Mouse (Mus musculus) brain, embryonic 18.5 days (tissue): ENCODE data around the gene Orm3.
"Not testable (repeated sequence)": the region's sequence is repeated elsewhere in the genome, so short reads cannot be mapped to it uniquely, and the experiment has no call there.

Source experiments
- DNase-seq: peaks from one replicate; pipeline ENCODE4 v3.0.0-alpha.2; 2012; ENCODE audit warnings: low read depth, low spot score

Gene Orm3

GRCm38 (mm10) chr4:63355877-63356665 lies at the start of gene Orm3:
TSS of gene Orm3 (plus strand) at chr4:63356162.
- no peak for DNase-seq

DNA sequence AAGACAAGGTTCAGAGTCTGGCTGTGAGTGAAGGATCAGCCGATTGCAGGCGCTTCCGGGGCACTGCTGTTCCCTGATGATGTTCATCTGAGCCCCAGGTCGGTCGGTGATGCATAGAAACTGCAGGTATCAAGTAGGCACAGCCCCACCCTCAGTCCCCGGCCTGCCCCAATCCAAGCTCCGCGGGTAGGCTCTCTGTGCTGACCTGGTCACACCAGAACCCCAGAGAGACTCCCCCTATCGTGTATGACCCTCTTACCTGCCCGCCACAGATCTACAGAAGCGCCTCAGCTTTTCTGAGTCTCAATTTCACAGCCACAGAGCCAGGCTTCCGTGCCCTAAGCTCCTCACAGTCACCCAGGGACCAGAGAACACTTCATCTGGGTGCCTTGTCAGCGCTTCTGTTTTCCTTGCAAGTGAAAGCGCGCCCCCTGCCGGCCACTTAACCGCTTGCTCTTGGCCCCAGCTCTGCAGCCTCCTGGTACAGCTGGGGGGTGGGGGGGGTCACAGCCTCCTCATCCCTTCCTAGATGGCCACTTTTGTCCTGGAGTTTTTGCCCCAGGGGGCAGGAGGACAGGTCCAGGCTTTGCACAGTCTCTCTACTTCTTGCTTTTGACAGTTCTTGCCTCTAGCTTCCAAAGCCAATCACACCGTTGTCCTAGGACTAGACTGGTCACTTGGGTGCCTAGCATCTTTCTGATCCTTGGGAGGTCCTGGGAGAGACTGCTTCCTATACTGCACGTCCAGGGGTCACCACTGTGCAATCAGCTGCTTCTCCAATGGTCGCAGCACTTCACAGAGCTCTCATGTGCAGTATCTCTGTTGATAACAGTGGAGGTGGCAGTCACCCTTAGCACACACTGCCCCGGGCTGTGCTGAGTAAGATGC lies 48.5 kb upstream of the Orm3 start:
- DNase-seq: peak; percentile 43

DNA sequence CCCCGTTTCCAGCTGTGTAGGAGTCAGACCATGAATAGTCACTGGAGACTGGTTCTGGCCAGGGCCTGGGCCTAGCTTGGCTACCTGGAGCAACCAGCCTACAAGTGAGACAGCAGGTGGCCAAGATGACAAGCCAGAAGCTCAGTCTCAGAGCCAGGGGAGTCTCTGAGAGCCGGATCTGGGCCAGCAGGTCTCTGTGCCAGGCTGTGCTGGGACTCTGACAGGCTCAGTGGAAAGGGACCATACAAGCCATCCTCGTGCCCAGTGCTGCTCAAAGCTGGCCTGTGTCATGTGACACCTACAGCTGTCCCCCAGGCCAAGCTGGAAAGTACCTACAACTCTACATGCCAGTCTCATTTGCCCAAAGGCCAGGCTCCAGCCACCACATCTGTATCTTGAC lies 47.6 kb upstream of the Orm3 start:
- DNase-seq: no peak

GRCm38 (mm10) chr4:63310247-63310855 lies 45.6 kb upstream of the Orm3 start:
- no peak for DNase-seq

GRCm38 (mm10) chr4:63311426-63311825 lies 44.5 kb upstream of the Orm3 start:
- no peak for DNase-seq

- DNase-seq: no peak
Observed at GRCm38 (mm10) chr4:63314063-63314462, 41.9 kb upstream of the Orm3 start.

DNA sequence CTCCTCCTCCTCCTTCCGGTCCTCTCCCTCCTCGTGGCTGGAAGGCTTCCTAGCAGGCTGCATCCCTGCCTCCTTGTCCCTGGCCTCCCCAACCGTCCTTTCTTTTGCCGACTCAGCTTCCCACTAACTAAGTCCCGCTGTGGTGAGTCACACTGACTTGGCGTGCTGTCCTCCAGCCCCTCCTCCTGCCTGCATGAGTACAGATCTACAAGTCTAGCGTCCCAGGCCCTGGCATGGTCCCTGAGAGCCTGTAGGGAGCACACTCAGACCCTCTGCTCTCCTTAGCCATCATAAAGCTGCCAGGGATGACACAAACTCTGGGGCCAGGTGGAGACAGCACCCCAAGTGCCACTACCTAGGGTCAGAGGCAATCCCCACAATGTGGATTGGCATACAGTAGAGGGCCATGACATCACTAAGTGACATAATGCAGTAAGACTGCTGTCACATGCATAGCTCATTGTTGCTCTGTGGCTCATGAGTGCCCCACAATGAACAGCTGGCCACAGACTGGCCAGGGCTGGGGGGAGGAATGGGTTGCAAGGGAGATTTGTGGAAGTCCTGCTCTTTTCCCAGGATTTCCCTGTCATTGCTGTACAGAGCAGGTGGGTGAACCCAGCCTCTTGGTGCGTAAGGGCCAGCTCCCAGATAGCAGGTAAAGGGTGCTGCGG lies 39.8 kb upstream of the Orm3 start:
- DNase-seq: no peak

- DNase-seq: not testable (repeated sequence)
Observed at GRCm38 (mm10) chr4:63319566-63319965, 36.4 kb upstream of the Orm3 start.

GRCm38 (mm10) chr4:63323275-63323815 lies 32.6 kb upstream of the Orm3 start:
- DNase-seq: no peak

- DNase-seq: no peak
Observed at GRCm38 (mm10) chr4:63333403-63333802, 22.6 kb upstream of the Orm3 start.

- DNase-seq: no peak
Observed at GRCm38 (mm10) chr4:63338414-63339076, 17.4 kb upstream of the Orm3 start.

- DNase-seq: no peak
Observed at GRCm38 (mm10) chr4:63342491-63342890, 13.5 kb upstream of the Orm3 start.

GRCm38 (mm10) chr4:63343608-63344007 lies 12.4 kb upstream of the Orm3 start:
- DNase-seq: no peak

GRCm38 (mm10) chr4:63344295-63344694 lies 11.7 kb upstream of the Orm3 start, which contains the start of gene Orm1:
TSS of gene Orm1 (plus strand) at chr4:63344560.
- no peak for DNase-seq

DNA sequence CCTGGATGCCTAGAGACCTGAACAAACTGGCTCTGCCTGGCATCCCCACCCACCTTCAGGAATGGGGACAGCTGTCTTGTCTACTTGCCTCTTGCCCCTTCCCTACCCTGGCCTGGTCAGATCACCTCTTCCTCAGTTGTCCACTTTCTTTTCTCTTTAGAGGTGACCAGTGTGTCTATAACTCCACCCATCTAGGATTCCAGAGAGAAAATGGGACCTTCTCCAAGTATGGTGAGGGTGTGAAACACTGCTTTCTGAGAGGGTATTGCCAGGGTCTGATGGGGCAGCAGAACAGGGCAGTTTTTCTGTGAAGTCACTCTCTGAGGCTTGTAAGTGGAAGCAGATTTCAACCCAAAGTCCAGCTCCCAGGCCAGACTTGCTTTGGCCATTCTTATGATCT lies 10.7 kb upstream of the Orm3 start:
- DNase-seq: no peak

- DNase-seq: no peak
Observed at GRCm38 (mm10) chr4:63346659-63347058, 9.3 kb upstream of the Orm3 start.

DNA sequence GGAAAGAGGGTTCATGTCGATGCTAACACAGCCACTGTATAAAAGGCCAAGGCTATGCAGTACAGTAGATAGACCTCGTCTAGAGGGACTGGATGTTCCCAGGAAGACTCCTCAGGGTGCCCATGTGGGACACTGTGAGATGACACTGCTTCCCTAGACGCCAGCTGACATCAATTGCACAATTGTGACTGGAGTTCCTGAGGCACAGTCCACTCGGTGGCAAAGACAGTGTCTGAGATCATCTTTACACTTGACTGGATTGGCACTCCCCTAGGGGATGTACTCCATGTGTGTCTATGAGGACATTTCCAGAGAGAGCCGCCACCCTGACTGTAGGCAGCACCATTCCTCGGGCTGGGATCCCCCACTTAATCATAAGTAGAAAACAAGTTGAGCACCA lies 7.4 kb upstream of the Orm3 start:
- no peak for DNase-seq

DNA sequence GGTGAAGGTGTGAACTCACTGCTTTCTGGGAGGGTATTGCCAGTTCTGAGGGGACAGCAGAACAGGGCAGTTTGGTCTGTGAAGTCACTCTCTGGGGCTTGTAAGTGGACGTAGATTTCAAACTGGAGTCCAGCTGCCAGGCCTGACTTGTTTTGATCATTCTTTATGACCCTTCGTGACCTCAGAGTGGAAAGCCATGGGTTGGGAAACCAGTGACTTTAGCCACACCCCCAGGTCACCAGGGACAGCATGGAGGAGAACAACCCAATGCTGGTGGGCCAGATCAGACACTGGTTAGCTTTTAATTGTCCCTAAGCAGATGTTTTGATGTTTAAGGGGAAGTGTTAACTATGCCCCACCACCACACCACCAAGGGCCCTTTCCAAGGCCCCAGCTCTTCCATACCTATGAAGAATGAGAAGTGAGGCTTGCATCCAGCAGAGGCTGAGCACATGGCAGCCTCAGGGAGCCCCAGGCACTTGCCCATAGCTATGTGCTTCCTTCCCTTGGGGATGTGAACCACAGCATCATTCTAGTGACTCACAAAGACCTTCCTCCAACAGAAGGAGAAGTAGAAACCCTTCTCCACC lies 1.1 kb downstream of the Orm3 start:
- DNase-seq: no peak

GRCm38 (mm10) chr4:63359861-63360260 lies 3.9 kb downstream of the Orm3 start:
- DNase-seq: no peak

- DNase-seq: no peak
Observed at GRCm38 (mm10) chr4:63362150-63362549, 6.2 kb downstream of the Orm3 start, which contains the start of gene Orm2. TSS of gene Orm2 (plus strand) at chr4:63362449.
